ENCODE assay signal across 8 mouse cellular contexts in the genomic region with DNA sequence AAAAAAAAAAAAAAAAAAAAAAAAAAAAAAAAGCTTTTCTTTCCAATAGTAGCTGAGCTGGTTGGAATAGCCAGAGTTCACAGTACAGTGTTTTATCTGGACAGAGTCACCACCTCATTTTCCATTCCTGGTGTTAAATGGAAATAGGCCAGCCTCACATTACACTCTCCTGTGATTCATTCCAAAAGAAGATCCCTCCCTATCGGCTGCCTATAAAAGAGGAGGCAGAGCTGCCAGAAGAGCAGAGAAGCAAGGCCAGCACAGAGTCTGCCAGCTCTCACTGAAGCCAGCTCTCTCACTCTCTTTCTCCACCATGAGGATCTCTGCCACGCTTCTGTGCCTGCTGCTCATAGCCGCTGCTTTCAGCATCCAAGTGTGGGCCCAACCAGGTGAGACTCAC. TPM values are rescaled to one million over a fixed set of nuclear protein-coding genes. Genes with fewer than 3 reads are reported as not detected.
DNase-seq lines count a peak whose midpoint lies in the region; ATAC-seq and TF ChIP-seq lines count a peak whose summit lies in the region.
"Had no signal": no experiment of that assay in that cellular context is flagged by ENCODE, and none has a peak within 500 bp of the region (broad histone marks: within the 10 kb centered on the region; RNA-seq: fewer than 3 reads in every experiment).

Gene Ccl7, plus strand, starts transcription at position 242 of the 400 bp plus-strand sequence.

- H3K4me2 ChIP-seq in kidney, postnatal 0 days (ENCODE audit: low read length): no peak within 1 kb of the TSS
- H3K4me2 ChIP-seq in lung, postnatal 0 days (replicated peaks; ENCODE audit: low read depth, low read length): no peak within 1 kb of the TSS
- no peak within 1 kb of the TSS for H3K4me2 ChIP-seq in liver, postnatal 0 days (ENCODE audit: low read depth, low read length)

- H3K9ac ChIP-seq in kidney, postnatal 0 days (ENCODE audit: low read depth, low read length): no peak within 1 kb of the TSS
- no peak within 1 kb of the TSS for H3K9ac ChIP-seq in lung, postnatal 0 days (replicated peaks; ENCODE audit: low read depth)
- H3K9ac ChIP-seq in liver, postnatal 0 days (replicated peaks): no peak within 1 kb of the TSS

- 61% methylated on average over 3 of the region's 3 CpGs for WGBS in kidney, postnatal 0 days
- WGBS in lung, postnatal 0 days: 58% methylated on average over 3 of the region's 3 CpGs
- WGBS in liver, postnatal 0 days (ENCODE audit: insufficient replicate concordance): 66% methylated on average over 3 of the region's 3 CpGs

- ATAC-seq in kidney, postnatal 0 days (replicated peaks; ENCODE audit: low FRiP score, low read depth): no peak
- peak; percentile 30; the same call in 1 of the 2 replicates for ATAC-seq in lung, postnatal 0 days
- ATAC-seq in liver, postnatal 0 days: no peak
- ATAC-seq: activated CD4-positive, CD25-positive, alpha-beta regulatory T cell, adult 4 months had no signal

- H3K36me3 ChIP-seq in kidney, postnatal 0 days (ENCODE audit: insufficient read depth, low read length): no peaks in the 10 kb centered on the region
- no peaks in the 10 kb centered on the region for H3K36me3 ChIP-seq in lung, postnatal 0 days (ENCODE audit: insufficient read depth, low read length)
- H3K36me3 ChIP-seq in liver, postnatal 0 days (replicated peaks; ENCODE audit: insufficient read depth, low read length): no peaks in the 10 kb centered on the region

- DNase-seq in kidney, postnatal 0 days (ENCODE audit: low spot score): no peak
- no peak for DNase-seq in kidney, postnatal 25 days
- DNase-seq in adrenal gland, adult 2 months: peak; percentile 76
- DNase-seq in gastrocnemius, adult 8-10 months (ENCODE audit: low spot score in 2 of 2): peak; percentile 39 to 52
- DNase-seq in lung, postnatal 0 days (ENCODE audit: low spot score): peak; percentile 48
- no peak for DNase-seq in liver, postnatal 0 days
- DNase-seq in right cerebral cortex, postnatal 36 days (ENCODE audit: low spot score in 2 of 2): no peak

- H3K27me3 ChIP-seq in kidney, postnatal 0 days (ENCODE audit: insufficient read depth, low read length): no peaks in the 10 kb centered on the region
- no peaks in the 10 kb centered on the region for H3K27me3 ChIP-seq in lung, postnatal 0 days (replicated peaks; ENCODE audit: insufficient read depth, low read length)
- no peaks in the 10 kb centered on the region for H3K27me3 ChIP-seq in liver, postnatal 0 days (ENCODE audit: insufficient read depth, low read length)

- TF ChIP-seq EP300 in lung, postnatal 0 days (IDR thresholded peaks at IDR 0.05): no peak
- no peak for TF ChIP-seq EP300 in liver, postnatal 0 days (IDR thresholded peaks at IDR 0.05; ENCODE audit: low read depth)

- H3K4me3 ChIP-seq in kidney, postnatal 0 days (replicated peaks; ENCODE audit: low read depth, low read length): no peak within 1 kb of the TSS
- H3K4me3 ChIP-seq in lung, postnatal 0 days (ENCODE audit: low read depth, low read length): no peak within 1 kb of the TSS
- H3K4me3 ChIP-seq in liver, postnatal 0 days (ENCODE audit: low read depth, low read length): no peak within 1 kb of the TSS

- no peaks in the 10 kb centered on the region for H3K9me3 ChIP-seq in kidney, postnatal 0 days (replicated peaks; ENCODE audit: low read length)
- no peaks in the 10 kb centered on the region for H3K9me3 ChIP-seq in lung, postnatal 0 days (ENCODE audit: low read length)
- H3K9me3 ChIP-seq in liver, postnatal 0 days (ENCODE audit: low read length): no peaks in the 10 kb centered on the region

- H3K27ac ChIP-seq in kidney, postnatal 0 days: peak within 1 kb of the TSS; percentile 47
- H3K27ac ChIP-seq in lung, postnatal 0 days (ENCODE audit: low read length): no peak within 1 kb of the TSS
- no peak within 1 kb of the TSS for H3K27ac ChIP-seq in liver, postnatal 0 days (ENCODE audit: low read depth)

- H3K4me1 ChIP-seq in kidney, postnatal 0 days (replicated peaks; ENCODE audit: insufficient read depth, low read length): no peaks in the 10 kb centered on the region
- no peaks in the 10 kb centered on the region for H3K4me1 ChIP-seq in lung, postnatal 0 days (ENCODE audit: insufficient read depth, low read depth, low read length)
- H3K4me1 ChIP-seq in liver, postnatal 0 days (ENCODE audit: insufficient read depth): no peaks in the 10 kb centered on the region

- no peak for TF ChIP-seq CTCF in kidney, postnatal 0 days (IDR thresholded peaks at IDR 0.05; ENCODE audit: low read depth)
- TF ChIP-seq CTCF in lung, postnatal 0 days (IDR thresholded peaks at IDR 0.05): no peak
- no peak for TF ChIP-seq CTCF in liver, postnatal 0 days (IDR thresholded peaks at IDR 0.05; ENCODE audit: low read depth)

RNA-seq across cellular contexts. Expression of gene Ccl7, which starts in this region (rescaled TPM):
- 1.3 and 2.9 TPM in 2 replicates for polyA plus RNA-seq in kidney, postnatal 0 days (2015; fragmentation: Nextera tagmentation; extraction: Ambion mirVana)
- total RNA-seq in adrenal gland, adult 2 months (2021): 1 to 10 TPM in 1 of 2 experiments, under 1 TPM in 1; 0.49 to 2.9 TPM
- 0.28 and 0.48 TPM in 2 replicates for polyA plus RNA-seq in adrenal gland, adult 2 months (2012; rRNA removed)
- total RNA-seq in gastrocnemius, adult 8-10 months (2022): under 1 TPM in 1 of 4 experiments, not detected in 3; 0.56 TPM
- 3.4 and 8.1 TPM in 2 replicates for polyA plus RNA-seq in lung, postnatal 0 days (2015; fragmentation: Nextera tagmentation; extraction: Ambion mirVana)
- polyA plus RNA-seq in liver, postnatal 0 days (2015; fragmentation: Nextera tagmentation; extraction: Ambion mirVana): 0.51 and 1.1 TPM in 2 replicates
- polyA plus RNA-seq: activated CD4-positive, CD25-positive, alpha-beta regulatory T cell, adult 4 months had no signal

Comparison
In these comparisons a context has a peak if more than half of its experiments do, and no peak if none do; other contexts are left out.
1. Peak in DNase-seq in gastrocnemius, adult 8-10 months; RNA of the gene not detected or under 1 TPM.
2. DNase-seq: peak in adrenal gland, adult 2 months (single experiment) and lung, postnatal 0 days (single experiment); none in kidney, postnatal 0 days (single experiment), kidney, postnatal 25 days (0 of 2), liver, postnatal 0 days (single experiment) and right cerebral cortex, postnatal 36 days (0 of 2).